Mouse (Mus musculus): ENCODE measurements around the gene Ephb6.

- TF ChIP-seq CTCF (IDR thresholded peaks at IDR 0.05; ENCODE audit: borderline replicate concordance, insufficient read depth, low read length) = no peak
- TF ChIP-seq POLR2A (IDR thresholded peaks at IDR 0.05; ENCODE audit: low read depth, low read length) = no peak
These were observed 47.9 kb downstream of the Ephb6 start for GRCm38 (mm10) chr6:41653173-41653572.

All from embryonic fibroblast, embryonic 13.5 days (primary cell).